Mouse (Mus musculus): ENCODE measurements around the gene Hist1h2ac. TPM values are rescaled to one million over a fixed set of nuclear protein-coding genes. Genes with fewer than 3 reads are reported as not detected.
"Not testable (repeated sequence)": the region's sequence is repeated elsewhere in the genome, so short reads cannot be mapped to it uniquely, and the experiment has no call there.

The Hist1h2ac gene
- total RNA-seq, 2 experiments from 2014 or later: 1.5 to 1.9 TPM

- intact Hi-C loops (cut with DNase I): loop anchor here (2.0 to 10.0 kb wide), 6 partner anchors 52 to 1968 kb away; partner anchors contain the start of genes Hist1h1c, Hist1h1e, Hist1h2ah and Hist1h2ai
Measured at GRCm38 (mm10) chr13:23682947-23683754, 597 bp downstream of the Hist1h2ac start.

GRCm38 (mm10) chr13:23682623-23682946 is 1.2 kb downstream of the Hist1h2ac start:
- DNase-seq (ENCODE audit: low spot score): no peak
- intact Hi-C loops (cut with DNase I): loop anchor here (2.0 to 10.0 kb wide), 6 partner anchors 52 to 1968 kb away; partner anchors contain the start of genes Hist1h1c, Hist1h1e, Hist1h2ah and Hist1h2ai

More at GRCm38 (mm10) chr13:23682947-23683754, 597 bp downstream of the Hist1h2ac start:
- DNase-seq (ENCODE audit: low spot score): not testable (repeated sequence)

GRCm38 (mm10) chr13:23681990-23682582 is 1.7 kb downstream of the Hist1h2ac start:
- no peak for DNase-seq (ENCODE audit: low spot score)
- intact Hi-C loops (cut with DNase I): loop anchor here (2.0 to 10.0 kb wide), 6 partner anchors 53 to 1967 kb away; partner anchors contain the start of genes Hist1h1c, Hist1h1e, Hist1h2ah and Hist1h2ai

GRCm38 (mm10) chr13:23662536-23662935 is 21.2 kb downstream of the Hist1h2ac start:
- intact Hi-C loops (cut with DNase I): no loop called here
- no peak for DNase-seq (ENCODE audit: low spot score)

GRCm38 (mm10) chr13:23659636-23660366 is 23.9 kb downstream of the Hist1h2ac start:
- DNase-seq (ENCODE audit: low spot score): no peak
- intact Hi-C loops (cut with DNase I): no loop called here

Small RNA genes lying within 50 kb of the gene (microRNA-seq; reads per million reads assigned to microRNA genes)
- gene Gm44350: not detected

Other genes starting within 250 kb of the Hist1h2ac start
- not detected for gene Btn1a1, start 218.0 kb downstream of the Hist1h2ac start, total RNA-seq (2021)
- not detected for gene Btn2a2, start 195.1 kb downstream of the Hist1h2ac start, total RNA-seq (2021)
- 100 to 1,000 TPM; 272 to 334 TPM for gene Hist1h4h, start 152.9 kb downstream of the Hist1h2ac start, total RNA-seq (2021)
- 10 to 100 TPM; 13.7 to 25.9 TPM for gene Hist1h2af, start 150.0 kb downstream of the Hist1h2ac start, total RNA-seq (2021)
- gene Hist1h3g, start 148.5 kb downstream of the Hist1h2ac start, total RNA-seq (2021): 1 to 10 TPM; 3.4 to 4.1 TPM
- 1 to 10 TPM; 1.4 to 1.9 TPM for gene Hist1h2bh, start 140.6 kb downstream of the Hist1h2ac start, total RNA-seq (2021)
- gene Hist1h3f, start 139.9 kb downstream of the Hist1h2ac start, total RNA-seq (2021): 10 to 100 TPM in 1 of 2 experiments, 1 to 10 TPM in 1; 6.4 to 10.6 TPM
- gene Hist1h4f, start 132.3 kb downstream of the Hist1h2ac start, total RNA-seq (2021): 10 to 100 TPM; 33.0 to 46.9 TPM
- gene Hist1h1d, start 130.7 kb downstream of the Hist1h2ac start, total RNA-seq (2021): 1 to 10 TPM; 1.8 to 2.5 TPM
- gene Hist1h3e, start 121.6 kb downstream of the Hist1h2ac start, total RNA-seq (2021): 10 to 100 TPM; 15.4 to 27.3 TPM
- gene Hist1h2ae, start 112.7 kb downstream of the Hist1h2ac start, total RNA-seq (2021): 1 to 10 TPM; 3.4 to 4.1 TPM
- 10 to 100 TPM; 28.4 to 48.1 TPM for gene Hist1h2bg, start 112.6 kb downstream of the Hist1h2ac start, total RNA-seq (2021)
- gene Hist1h2bf, start 109.8 kb downstream of the Hist1h2ac start, total RNA-seq (2021): 10 to 100 TPM; 16.8 to 17.6 TPM
- gene Hist1h2ad, start 109.6 kb downstream of the Hist1h2ac start, total RNA-seq (2021): 1 to 10 TPM; 2.4 to 4.8 TPM
- 1 to 10 TPM; 3.4 to 3.6 TPM for gene Hist1h3d, start 108.2 kb downstream of the Hist1h2ac start, total RNA-seq (2021)
- gene Hist1h4d, start 102.3 kb downstream of the Hist1h2ac start, total RNA-seq (2021): 10 to 100 TPM; 54.4 to 63.1 TPM
- 10 to 100 TPM; 10.5 to 10.7 TPM for gene Hist1h2be, start 62.8 kb downstream of the Hist1h2ac start, total RNA-seq (2021)
- gene Hist1h1e, start 61.4 kb downstream of the Hist1h2ac start, total RNA-seq (2021): 10 to 100 TPM; 35.6 to 42.0 TPM
- 10 to 100 TPM; 73.7 to 74.9 TPM for gene Hist1h2bc, start 251 bp upstream of the Hist1h2ac start, total RNA-seq (2021)
- not detected for gene Hist1h1t, start 11.9 kb upstream of the Hist1h2ac start, total RNA-seq (2021)
- 10 to 100 TPM; 42.4 to 60.8 TPM for gene Hist1h4c, start 14.5 kb upstream of the Hist1h2ac start, total RNA-seq (2021)
- gene Hfe, start 26.9 kb upstream of the Hist1h2ac start, total RNA-seq (2021): 10 to 100 TPM; 48.9 to 50.3 TPM
- 100 to 1,000 TPM; 134 to 160 TPM for gene Hist1h1c, start 54.9 kb upstream of the Hist1h2ac start, total RNA-seq (2021)
- gene Hist1h3c, start 61.7 kb upstream of the Hist1h2ac start, total RNA-seq (2021): 1 to 10 TPM; 3.2 to 9.1 TPM
- 10 to 100 TPM in 1 of 2 experiments, 1 to 10 TPM in 1; 9.6 to 11.4 TPM for gene Hist1h2bb, start 62.8 kb upstream of the Hist1h2ac start, total RNA-seq (2021)
- 10 to 100 TPM; 12.7 to 17.0 TPM for gene Hist1h2ab, start 67.2 kb upstream of the Hist1h2ac start, total RNA-seq (2021)
- gene Hist1h3b, start 68.3 kb upstream of the Hist1h2ac start, total RNA-seq (2021): 10 to 100 TPM; 19.3 to 26.5 TPM
- 10 to 100 TPM; 13.3 to 23.6 TPM for gene Hist1h4b, start 73.1 kb upstream of the Hist1h2ac start, total RNA-seq (2021)
- 10 to 100 TPM; 12.6 to 15.8 TPM for gene Hist1h4a, start 77.3 kb upstream of the Hist1h2ac start, total RNA-seq (2021)
- gene Hist1h3a, start 78.4 kb upstream of the Hist1h2ac start, total RNA-seq (2021): 10 to 100 TPM; 15.8 to 18.0 TPM
- gene Hist1h1a, start 79.7 kb upstream of the Hist1h2ac start, total RNA-seq (2021): 1 to 10 TPM; 5.4 to 9.2 TPM
- gene Trim38, start 86.0 kb upstream of the Hist1h2ac start, total RNA-seq (2021): not detected
- not detected for gene Slc17a2, start 123.0 kb upstream of the Hist1h2ac start, total RNA-seq (2021)
- gene Slc17a3, start 155.5 kb upstream of the Hist1h2ac start, total RNA-seq (2021): not detected
- not detected for gene Slc17a1, start 183.8 kb upstream of the Hist1h2ac start, total RNA-seq (2021)
- not detected for gene Slc17a4, start 231.1 kb upstream of the Hist1h2ac start, total RNA-seq (2021)

Data from heart, postnatal 25 days (tissue).